Mouse (Mus musculus) lung, embryonic 15.5 days (tissue): Measurements from ENCODE around the gene Tspan11. TPM values are rescaled to one million over a fixed set of nuclear protein-coding genes. Genes with fewer than 3 reads are reported as not detected.

Source experiments
- ATAC-seq: fragments of 200-750 bp; cut with Nextera tagmentation; 2 replicates; pipeline ENCODE4 v1.8.0; 2017; ENCODE audit warnings: moderate number of reproducible peaks, borderline replicate concordance; ENCODE audit not compliant: low FRiP score, low TSS enrichment; ENCODE audit errors: extremely low read depth
- H3K27ac ChIP-seq: fragments of 300-500 bp; sonication (generic); 2 replicates; pipeline ENCODE4 v1.5.1; 2015; ENCODE audit warnings: moderate library complexity, mild to moderate bottlenecking, inconsistent platforms
- H3K27me3 ChIP-seq: fragments of 300-500 bp; sonication (generic); 2 replicates; pipeline ENCODE4 v1.6.1; 2015; ENCODE audit warnings: inconsistent platforms
- H3K36me3 ChIP-seq: fragments of 300-500 bp; sonication (generic); 2 replicates; pipeline ENCODE4 v1.6.1; 2015; ENCODE audit warnings: inconsistent platforms
- H3K4me1 ChIP-seq: fragments of 300-500 bp; sonication (generic); 2 replicates; pipeline ENCODE4 v1.6.1; 2015; ENCODE audit warnings: inconsistent platforms
- H3K4me2 ChIP-seq: fragments of 300-500 bp; sonication (generic); 2 replicates; pipeline ENCODE4 v1.6.1; 2015; ENCODE audit warnings: inconsistent platforms, mild to moderate bottlenecking, moderate library complexity
- H3K4me3 ChIP-seq: fragments of 300-500 bp; sonication (generic); 2 replicates; pipeline ENCODE4 v1.5.1; 2015; ENCODE audit warnings: mild to moderate bottlenecking, inconsistent platforms
- H3K9ac ChIP-seq: fragments of 300-500 bp; sonication (generic); 2 replicates; pipeline ENCODE4 v1.6.1; 2015; ENCODE audit warnings: inconsistent platforms
- H3K9me3 ChIP-seq: fragments of 300-500 bp; sonication (generic); 2 replicates; pipeline ENCODE4 v1.6.1; 2016; ENCODE audit warnings: inconsistent platforms
- WGBS: fragments of 180-500 bp; shearing (Covaris S2); methylation state at CpG from one replicate; pipeline ENCODE4 v1.1.7; 2015; 5-methylcytosine and 5-hydroxymethylcytosine counted together
- polyA plus RNA-seq: library from polyadenylated mRNA; unstranded; fragments of >200 nt; fragmentation: Nextera tagmentation; extraction: Ambion mirVana; gene quantifications from 2 replicates; pipeline ENCODE4 v1.2.1, GENCODE M21; 2015

The Tspan11 gene
- polyA plus RNA-seq, 1 experiment from 2014 or later = 21.4 TPM

GRCm38 (mm10) chr6:127912938-127913337, 25.5 kb downstream of the Tspan11 start:
- ATAC-seq = no peak
- H3K27me3 ChIP-seq = no peaks in the 10 kb centered on the region
- no peak overlapping the region for H3K27ac ChIP-seq
- H3K4me2 ChIP-seq = no peak overlapping the region
- H3K36me3 ChIP-seq = 0 out of 2 replicates have a peak, but pooled peaks cover 12% of the 10 kb centered on the region
- no peaks in the 10 kb centered on the region for H3K9me3 ChIP-seq
- H3K4me1 ChIP-seq = no peaks in the 10 kb centered on the region
- WGBS = 85% methylated on average over 3 of the region's 3 CpGs
- no peak overlapping the region for H3K9ac ChIP-seq
- no peak overlapping the region for H3K4me3 ChIP-seq

DNA sequence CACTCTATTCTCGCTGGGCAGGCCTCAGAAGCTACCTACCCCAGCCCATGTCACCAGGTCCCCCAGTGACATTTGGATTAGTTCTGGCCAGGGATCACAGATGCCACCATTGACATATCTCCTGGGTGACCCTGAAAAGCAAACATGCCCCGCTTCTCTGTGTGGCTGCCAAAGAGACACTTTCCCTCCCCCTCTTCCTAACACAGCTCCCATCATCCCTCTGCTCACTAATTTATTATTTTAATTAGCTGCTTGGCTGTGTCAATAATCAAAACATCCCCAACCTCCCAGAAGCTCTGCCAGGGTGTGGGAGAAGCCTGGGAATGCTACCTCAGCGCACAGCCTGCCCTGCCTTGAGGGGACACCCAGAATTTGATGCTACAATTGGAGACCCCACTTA, 29.6 kb downstream of the Tspan11 start:
- H3K27me3 ChIP-seq = no peaks in the 10 kb centered on the region
- no peak overlapping the region for H3K4me3 ChIP-seq
- ATAC-seq = no peak
- no peak overlapping the region for H3K27ac ChIP-seq
- 49% methylated on average over 3 of the region's 3 CpGs for WGBS
- peaks cover 10% of the 10 kb centered on the region for H3K4me1 ChIP-seq
- H3K9me3 ChIP-seq = no peaks in the 10 kb centered on the region
- H3K4me2 ChIP-seq = no peak overlapping the region
- H3K36me3 ChIP-seq = 0 out of 2 replicates have a peak, but pooled peaks cover 9% of the 10 kb centered on the region
- no peak overlapping the region for H3K9ac ChIP-seq

GRCm38 (mm10) chr6:127917712-127918111, 30.3 kb downstream of the Tspan11 start:
- 0 out of 2 replicates have a peak, but pooled peaks cover 9% of the 10 kb centered on the region for H3K36me3 ChIP-seq
- no peak overlapping the region for H3K9ac ChIP-seq
- no peak overlapping the region for H3K4me3 ChIP-seq
- 69% methylated on average over 4 of the region's 4 CpGs for WGBS
- H3K27ac ChIP-seq = no peak overlapping the region
- H3K4me1 ChIP-seq = peaks cover 10% of the 10 kb centered on the region
- H3K9me3 ChIP-seq = no peaks in the 10 kb centered on the region
- no peaks in the 10 kb centered on the region for H3K27me3 ChIP-seq
- no peak for ATAC-seq
- no peak overlapping the region for H3K4me2 ChIP-seq

- Histone ChIP-seq H3K9me3 (no peaks in the 10 kb centered on the region), H3K27me3 (no peaks in the 10 kb centered on the region), H3K36me3 (0 out of 2 replicates have a peak, but pooled peaks cover 5% of the 10 kb centered on the region), H3K9ac (no peak overlapping the region), H3K27ac (no peak overlapping the region), H3K4me2 (no peak overlapping the region), H3K4me1 (peaks cover 10% of the 10 kb centered on the region), H3K4me3 (no peak overlapping the region)
- ATAC-seq = no peak
- 89% methylated on average over 6 of the region's 6 CpGs for WGBS
These were observed 32.1 kb downstream of the Tspan11 start for GRCm38 (mm10) chr6:127919491-127919890.

DNA sequence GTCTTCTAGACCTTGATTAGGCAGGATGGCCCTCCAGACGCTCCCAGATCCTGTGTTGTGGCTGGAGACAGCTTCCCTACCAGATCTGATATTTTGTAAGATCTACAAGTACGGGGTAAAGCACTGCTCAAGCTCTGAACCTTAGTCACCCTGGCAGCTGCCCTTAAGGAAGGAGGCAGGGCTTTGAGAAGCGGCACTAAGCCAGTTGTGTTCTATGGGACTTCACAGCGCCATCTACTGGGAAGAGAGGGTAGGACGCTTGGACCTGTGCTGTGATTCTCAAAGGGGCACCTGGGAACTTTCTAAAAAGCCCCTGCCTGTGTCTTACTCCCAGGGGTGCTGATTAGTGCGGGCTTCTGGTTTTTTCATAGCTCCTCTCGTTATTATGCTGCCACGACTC, 33.3 kb downstream of the Tspan11 start:
- Histone ChIP-seq H3K36me3 (0 out of 2 replicates have a peak, but pooled peaks cover 5% of the 10 kb centered on the region), H3K9me3 (no peaks in the 10 kb centered on the region), H3K27ac (no peak overlapping the region), H3K4me3 (no peak overlapping the region), H3K4me1 (peaks cover 10% of the 10 kb centered on the region), H3K27me3 (no peaks in the 10 kb centered on the region), H3K4me2 (no peak overlapping the region), H3K9ac (no peak overlapping the region)
- peak; percentile 20; the same call in 1 of the 2 replicates for ATAC-seq
- WGBS = 7% methylated on average over 8 of the region's 8 CpGs

DNA sequence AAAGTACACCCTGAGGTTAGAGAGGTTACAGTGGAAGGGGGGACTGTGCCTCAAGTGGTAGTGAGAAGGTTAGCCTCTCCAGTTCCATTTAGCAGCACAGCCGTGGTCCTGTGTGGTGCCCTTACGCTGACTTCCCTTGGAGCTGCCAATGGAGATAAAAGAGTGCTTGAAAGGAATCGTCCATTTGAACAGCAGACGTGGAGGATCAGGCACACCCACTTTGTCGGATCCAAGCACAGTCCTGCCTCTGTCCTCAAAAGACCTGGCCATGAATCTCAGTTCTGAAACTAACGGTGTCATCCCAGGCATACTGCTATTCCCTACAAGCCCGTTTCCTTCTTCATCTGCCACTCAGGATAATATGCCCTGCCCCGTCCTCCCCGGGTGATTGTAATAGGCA, 34.6 kb downstream of the Tspan11 start:
- no peak overlapping the region for H3K9ac ChIP-seq
- no peaks in the 10 kb centered on the region for H3K36me3 ChIP-seq

GRCm38 (mm10) chr6:127923296-127923695, 35.9 kb downstream of the Tspan11 start:
- no peaks in the 10 kb centered on the region for H3K36me3 ChIP-seq
- H3K9ac ChIP-seq = no peak overlapping the region
- H3K4me2 ChIP-seq = no peak overlapping the region
- H3K9me3 ChIP-seq = no peaks in the 10 kb centered on the region
- no peaks in the 10 kb centered on the region for H3K27me3 ChIP-seq
- H3K4me3 ChIP-seq = no peak overlapping the region
- 79% methylated on average over 9 of the region's 9 CpGs for whole genome bisulfite sequencing
- H3K4me1 ChIP-seq = peaks cover 16% of the 10 kb centered on the region
- no peak overlapping the region for H3K27ac ChIP-seq
- no peak for ATAC-seq

More for the DNA sequence above, 34.6 kb downstream of the Tspan11 start:
- 34% methylated on average over 9 of the region's 9 CpGs for WGBS
- Histone ChIP-seq H3K4me3 (no peak overlapping the region), H3K4me2 (no peak overlapping the region), H3K4me1 (peaks cover 10% of the 10 kb centered on the region), H3K27ac (no peak overlapping the region), H3K27me3 (no peaks in the 10 kb centered on the region), H3K9me3 (no peaks in the 10 kb centered on the region)
- no peak for ATAC-seq

DNA sequence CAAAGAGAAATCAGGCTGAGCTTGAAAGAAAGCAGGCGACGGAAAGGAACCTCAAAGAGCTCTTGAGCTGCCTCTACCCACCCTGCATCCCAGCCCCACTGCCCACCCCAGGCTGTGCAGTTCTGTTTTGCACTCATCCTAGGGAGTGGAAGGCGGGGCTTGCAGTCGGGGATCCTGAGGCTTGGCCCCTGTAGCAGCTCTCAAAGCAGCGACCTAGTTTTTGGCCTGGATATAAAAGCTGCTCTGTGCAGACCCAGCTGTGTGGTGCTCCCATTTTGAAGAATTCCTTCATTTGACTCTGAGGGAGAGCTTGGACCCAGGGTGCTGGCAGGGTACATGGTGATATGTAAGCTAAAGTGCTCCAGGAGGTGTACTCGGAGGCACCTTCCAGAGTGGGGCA, 37.4 kb downstream of the Tspan11 start:
- Histone ChIP-seq H3K36me3 (no peaks in the 10 kb centered on the region), H3K4me2 (no peak overlapping the region), H3K27ac (no peak overlapping the region), H3K27me3 (no peaks in the 10 kb centered on the region), H3K9ac (no peak overlapping the region), H3K4me3 (no peak overlapping the region), H3K9me3 (no peaks in the 10 kb centered on the region), H3K4me1 (peaks cover 16% of the 10 kb centered on the region)
- 67% methylated on average over 6 of the region's 6 CpGs for WGBS
- ATAC-seq = no peak

GRCm38 (mm10) chr6:127925915-127926314, 38.5 kb downstream of the Tspan11 start:
- ATAC-seq = no peak
- H3K27me3 ChIP-seq = no peaks in the 10 kb centered on the region
- no peaks in the 10 kb centered on the region for H3K36me3 ChIP-seq
- H3K4me1 ChIP-seq = peaks cover 11% of the 10 kb centered on the region; the same call in 1 of the 2 replicates
- 57% methylated on average over 9 of the region's 9 CpGs for whole genome bisulfite sequencing
- no peaks in the 10 kb centered on the region for H3K9me3 ChIP-seq
- H3K4me2 ChIP-seq = no peak overlapping the region
- H3K9ac ChIP-seq = no peak overlapping the region
- H3K27ac ChIP-seq = no peak overlapping the region
- no peak overlapping the region for H3K4me3 ChIP-seq

- Histone ChIP-seq H3K4me3 (no peak overlapping the region), H3K27me3 (no peaks in the 10 kb centered on the region), H3K9ac (no peak overlapping the region), H3K4me2 (no peak overlapping the region), H3K36me3 (no peaks in the 10 kb centered on the region; the same call in 1 of the 2 replicates), H3K4me1 (peaks cover 18% of the 10 kb centered on the region), H3K9me3 (no peaks in the 10 kb centered on the region), H3K27ac (no peak overlapping the region)
- WGBS = 71% methylated on average over 5 of the region's 5 CpGs
- ATAC-seq = no peak
These were observed 41.3 kb downstream of the Tspan11 start for GRCm38 (mm10) chr6:127928682-127929081.

DNA sequence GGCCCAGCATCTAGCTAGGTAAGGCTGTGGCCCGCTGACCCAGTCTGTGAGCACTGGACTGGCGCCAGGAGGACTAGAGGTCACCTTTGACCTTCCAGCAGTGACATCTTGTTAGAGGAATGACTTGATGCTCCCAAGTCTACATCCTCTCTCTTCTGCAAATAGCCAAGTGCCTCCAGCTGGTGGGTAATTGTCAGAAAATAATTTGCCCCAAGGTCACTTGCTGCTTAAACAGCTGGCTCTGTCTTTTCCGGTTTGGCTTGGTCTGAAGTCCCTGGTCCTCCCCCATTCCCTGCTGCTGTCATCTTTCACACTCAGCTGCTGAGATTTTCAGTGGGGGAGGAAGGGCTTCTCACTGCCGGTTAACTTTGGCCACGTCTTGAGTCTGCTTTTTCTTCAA, 45.3 kb downstream of the Tspan11 start:
- Histone ChIP-seq H3K4me3 (no peak overlapping the region), H3K4me2 (no peak overlapping the region), H3K27me3 (no peaks in the 10 kb centered on the region), H3K9me3 (no peaks in the 10 kb centered on the region), H3K36me3 (no peaks in the 10 kb centered on the region; the same call in 1 of the 2 replicates), H3K9ac (no peak overlapping the region), H3K4me1 (peaks cover 17% of the 10 kb centered on the region), H3K27ac (no peak overlapping the region)
- 24% methylated on average over 5 of the region's 5 CpGs for WGBS
- peak; percentile 83 for ATAC-seq

DNA sequence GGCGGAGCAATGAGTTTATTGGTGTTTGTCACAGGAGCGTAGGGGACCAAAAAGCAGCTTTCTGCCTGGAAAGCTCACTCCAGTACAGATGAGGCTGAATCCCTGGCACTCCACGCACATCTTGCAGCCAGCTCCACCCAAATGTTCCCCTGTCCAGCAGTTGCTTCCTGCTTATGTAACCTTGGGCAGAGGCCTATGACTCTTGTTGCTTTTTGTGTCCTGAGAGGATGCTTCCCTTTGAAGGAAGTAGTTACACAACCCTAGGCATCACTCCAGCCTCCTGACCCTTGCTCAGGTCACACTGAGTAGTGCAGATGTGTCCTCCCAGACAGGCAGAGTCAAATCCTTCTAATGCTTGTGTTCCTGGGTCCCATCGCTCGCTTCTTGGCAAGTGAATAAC, 46.5 kb downstream of the Tspan11 start:
- Histone ChIP-seq H3K4me3 (no peak overlapping the region), H3K27me3 (no peaks in the 10 kb centered on the region), H3K9ac (no peak overlapping the region), H3K4me2 (no peak overlapping the region), H3K27ac (no peak overlapping the region), H3K36me3 (no peaks in the 10 kb centered on the region; the same call in 1 of the 2 replicates), H3K4me1 (peaks cover 13% of the 10 kb centered on the region), H3K9me3 (no peaks in the 10 kb centered on the region)
- 93% methylated on average over 5 of the region's 5 CpGs for WGBS
- ATAC-seq = no peak

GRCm38 (mm10) chr6:127935105-127935504, 47.7 kb downstream of the Tspan11 start:
- no peak overlapping the region for H3K27ac ChIP-seq
- H3K9ac ChIP-seq = no peak overlapping the region
- ATAC-seq = no peak
- no peaks in the 10 kb centered on the region for H3K27me3 ChIP-seq
- no peak overlapping the region for H3K4me3 ChIP-seq
- H3K4me1 ChIP-seq = peaks cover 13% of the 10 kb centered on the region
- H3K4me2 ChIP-seq = no peak overlapping the region
- no peaks in the 10 kb centered on the region; the same call in 1 of the 2 replicates for H3K36me3 ChIP-seq
- no peaks in the 10 kb centered on the region for H3K9me3 ChIP-seq
- 82% methylated on average over 3 of the region's 3 CpGs for WGBS
